ENCODE assay signal across 10 mouse cellular contexts in genomic region chr17:66315451-66315850, GRCm38 (mm10).
DNase-seq lines count a peak whose midpoint lies in the region; ATAC-seq lines count a peak whose summit lies in the region.
"Had no signal": no experiment of that assay in that cellular context is flagged by ENCODE, and none has a peak within 500 bp of the region (broad histone marks: within the 10 kb centered on the region; RNA-seq: fewer than 3 reads in every experiment).

No protein-coding gene starts in this region.

- no peaks in the 10 kb centered on the region for H3K36me3 ChIP-seq in hindbrain, embryonic 13.5 days
- H3K36me3 ChIP-seq in hindbrain, embryonic 14.5 days (replicated peaks; ENCODE audit: control insufficient read depth, insufficient read depth) = no peaks in the 10 kb centered on the region
- H3K36me3 ChIP-seq in embryonic facial prominence, embryonic 14.5 days (ENCODE audit: control insufficient read depth, insufficient read depth, low read length) = no peaks in the 10 kb centered on the region
- no peaks in the 10 kb centered on the region for H3K36me3 ChIP-seq in midbrain, embryonic 14.5 days (ENCODE audit: control insufficient read depth, insufficient read depth, low read length)

- H3K27ac ChIP-seq in hindbrain, embryonic 13.5 days = peak overlapping the region; percentile 30; the same call in 1 of the 2 replicates
- H3K27ac ChIP-seq in hindbrain, embryonic 14.5 days = no peak overlapping the region
- peak overlapping the region; percentile 13; the same call in 1 of the 2 replicates for H3K27ac ChIP-seq in embryonic facial prominence, embryonic 14.5 days (replicated peaks; ENCODE audit: low read depth, low read length)
- no peak overlapping the region for H3K27ac ChIP-seq in midbrain, embryonic 14.5 days (replicated peaks; ENCODE audit: low read depth, low read length)

- ATAC-seq in hindbrain, embryonic 13.5 days (ENCODE audit: low FRiP score) = no peak
- ATAC-seq in hindbrain, embryonic 14.5 days (ENCODE audit: low FRiP score) = no peak
- ATAC-seq in embryonic facial prominence, embryonic 14.5 days (ENCODE audit: low read depth) = peak; percentile 58; the same call in 1 of the 2 replicates
- no peak for ATAC-seq in midbrain, embryonic 14.5 days (ENCODE audit: low FRiP score, low TSS enrichment)
- ATAC-seq: liver, postnatal 0 days had no signal

- no peaks in the 10 kb centered on the region for H3K27me3 ChIP-seq in hindbrain, embryonic 13.5 days
- H3K27me3 ChIP-seq in hindbrain, embryonic 14.5 days (ENCODE audit: control insufficient read depth, insufficient read depth, low read length) = no peaks in the 10 kb centered on the region
- no peaks in the 10 kb centered on the region for H3K27me3 ChIP-seq in embryonic facial prominence, embryonic 14.5 days (replicated peaks; ENCODE audit: control insufficient read depth, insufficient read depth, low read length)
- no peaks in the 10 kb centered on the region for H3K27me3 ChIP-seq in midbrain, embryonic 14.5 days (ENCODE audit: control insufficient read depth, insufficient read depth, low read length)

- no peak overlapping the region for H3K4me2 ChIP-seq in hindbrain, embryonic 13.5 days
- H3K4me2 ChIP-seq in hindbrain, embryonic 14.5 days (replicated peaks) = no peak overlapping the region
- H3K4me2 ChIP-seq in embryonic facial prominence, embryonic 14.5 days (ENCODE audit: low read depth, low read length) = peak overlapping the region; percentile 29
- H3K4me2 ChIP-seq in midbrain, embryonic 14.5 days (ENCODE audit: low read length) = 0 out of 2 replicates have a peak overlapping the region, but pooled peaks have one; percentile 25

- no peak overlapping the region for H3K4me3 ChIP-seq in hindbrain, embryonic 13.5 days
- H3K4me3 ChIP-seq in hindbrain, embryonic 14.5 days (replicated peaks; ENCODE audit: low read length) = no peak overlapping the region
- no peak overlapping the region for H3K4me3 ChIP-seq in embryonic facial prominence, embryonic 14.5 days (ENCODE audit: low read depth, low read length)
- no peak overlapping the region for H3K4me3 ChIP-seq in midbrain, embryonic 14.5 days (replicated peaks; ENCODE audit: low read depth, low read length)

- H3K9me3 ChIP-seq in hindbrain, embryonic 13.5 days = no peaks in the 10 kb centered on the region
- no peaks in the 10 kb centered on the region for H3K9me3 ChIP-seq in hindbrain, embryonic 14.5 days (ENCODE audit: control insufficient read depth, low read length)
- no peaks in the 10 kb centered on the region for H3K9me3 ChIP-seq in embryonic facial prominence, embryonic 14.5 days (ENCODE audit: control insufficient read depth, low read length)
- H3K9me3 ChIP-seq in midbrain, embryonic 14.5 days (ENCODE audit: control insufficient read depth, low read length) = no peaks in the 10 kb centered on the region

- H3K9ac ChIP-seq in hindbrain, embryonic 13.5 days = 0 out of 2 replicates have a peak overlapping the region, but pooled peaks have one; percentile 29
- no peak overlapping the region for H3K9ac ChIP-seq in hindbrain, embryonic 14.5 days
- H3K9ac ChIP-seq in embryonic facial prominence, embryonic 14.5 days (ENCODE audit: low read depth, low read length) = no peak overlapping the region
- H3K9ac ChIP-seq in midbrain, embryonic 14.5 days (replicated peaks; ENCODE audit: low read length) = no peak overlapping the region
- H3K9ac ChIP-seq: liver, postnatal 0 days had no signal

- no peak for DNase-seq in hindbrain, embryonic 14.5 days (ENCODE audit: low spot score)
- DNase-seq in ZHBTc4 (ENCODE audit: low read depth, low spot score) = peak; percentile 48
- DNase-seq in embryonic facial prominence, embryonic 14.5 days (ENCODE audit: low spot score) = peak; percentile 61
- peak; percentile 25 for DNase-seq in midbrain, embryonic 14.5 days
- no peak for DNase-seq in adrenal gland, postnatal 4 days (ENCODE audit: low spot score in 2 of 2)
- no peak for DNase-seq in right cerebral cortex, adult 18-20 months
- no peak for DNase-seq in adrenal gland, adult 18-20 months (ENCODE audit: low spot score in 2 of 2)
- DNase-seq: liver, postnatal 0 days; right cerebral cortex, postnatal 25 days had no signal

- H3K4me1 ChIP-seq in hindbrain, embryonic 13.5 days (replicated peaks) = peaks cover 19% of the 10 kb centered on the region
- peaks cover 19% of the 10 kb centered on the region for H3K4me1 ChIP-seq in hindbrain, embryonic 14.5 days (replicated peaks; ENCODE audit: control insufficient read depth, insufficient read depth, low read length)
- H3K4me1 ChIP-seq in embryonic facial prominence, embryonic 14.5 days (ENCODE audit: control insufficient read depth, insufficient read depth, low read length) = peaks cover 15% of the 10 kb centered on the region
- peaks cover 17% of the 10 kb centered on the region for H3K4me1 ChIP-seq in midbrain, embryonic 14.5 days (ENCODE audit: control insufficient read depth, insufficient read depth, low read length)

- 36% methylated on average over 10 of the region's 10 CpGs for WGBS in hindbrain, embryonic 13.5 days
- 28% methylated on average over 10 of the region's 10 CpGs for WGBS in hindbrain, embryonic 14.5 days
- WGBS in embryonic facial prominence, embryonic 14.5 days = 14% methylated on average over 10 of the region's 10 CpGs
- 25% methylated on average over 10 of the region's 10 CpGs for WGBS in midbrain, embryonic 14.5 days

Comparison
In these comparisons a context has a peak if more than half of its experiments do, and no peak if none do; other contexts are left out.
1. H3K27ac ChIP-seq: peak in hindbrain, embryonic 13.5 days (single experiment) and embryonic facial prominence, embryonic 14.5 days (single experiment); none in hindbrain, embryonic 14.5 days (single experiment) and midbrain, embryonic 14.5 days (single experiment).
2. H3K4me2 ChIP-seq: peak in embryonic facial prominence, embryonic 14.5 days (single experiment) and midbrain, embryonic 14.5 days (single experiment); none in hindbrain, embryonic 13.5 days (single experiment) and hindbrain, embryonic 14.5 days (single experiment).
3. DNase-seq: peak in ZHBTc4 (single experiment), embryonic facial prominence, embryonic 14.5 days (single experiment) and midbrain, embryonic 14.5 days (single experiment); none in hindbrain, embryonic 14.5 days (single experiment), adrenal gland, postnatal 4 days (0 of 2), right cerebral cortex, adult 18-20 months (single experiment) and adrenal gland, adult 18-20 months (0 of 2).